Mouse (Mus musculus): ENCODE results near the gene 4930404N11Rik.

The 4930404N11Rik gene

DNA sequence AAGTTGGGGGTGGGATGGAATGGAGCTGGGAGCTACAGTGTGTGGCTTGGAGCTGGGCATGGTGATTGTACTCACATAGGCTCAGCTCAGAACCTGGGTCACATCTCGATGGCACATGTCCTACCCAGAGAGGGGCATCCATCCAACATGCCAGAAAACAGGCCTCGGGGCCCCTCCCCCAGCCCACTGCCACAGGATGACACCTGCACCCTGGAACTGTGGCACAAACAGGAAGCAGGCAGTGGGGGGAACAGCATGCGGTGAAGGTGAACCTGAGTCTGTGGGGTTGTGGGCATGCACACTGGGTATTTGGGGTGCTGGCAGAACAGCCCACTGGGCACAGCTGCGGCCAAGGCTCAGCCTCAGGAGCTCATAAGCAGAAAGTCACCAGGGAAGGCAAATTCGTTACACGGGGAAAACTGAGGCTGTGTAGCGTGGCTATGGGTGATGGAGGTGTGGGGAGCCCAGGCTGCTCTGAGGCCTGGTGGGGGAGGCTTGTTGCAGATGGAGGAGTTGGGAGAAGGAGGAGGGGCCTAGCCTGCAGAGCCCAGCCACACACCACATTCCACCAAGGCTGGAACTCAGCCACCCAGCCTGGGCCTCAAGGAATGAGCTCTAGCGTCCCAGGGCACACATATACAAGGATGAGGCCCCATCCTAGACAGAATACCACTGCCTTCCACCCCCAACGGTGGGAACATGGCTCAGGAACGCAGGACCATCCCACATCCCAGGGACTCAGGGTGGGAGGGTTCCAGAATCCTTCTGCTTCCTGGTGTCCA, 36.2 kb downstream of the 4930404N11Rik start:
- peak; percentile 86 to 90 for DNase-seq (ENCODE audit: low spot score in 2 of 2)

DNA sequence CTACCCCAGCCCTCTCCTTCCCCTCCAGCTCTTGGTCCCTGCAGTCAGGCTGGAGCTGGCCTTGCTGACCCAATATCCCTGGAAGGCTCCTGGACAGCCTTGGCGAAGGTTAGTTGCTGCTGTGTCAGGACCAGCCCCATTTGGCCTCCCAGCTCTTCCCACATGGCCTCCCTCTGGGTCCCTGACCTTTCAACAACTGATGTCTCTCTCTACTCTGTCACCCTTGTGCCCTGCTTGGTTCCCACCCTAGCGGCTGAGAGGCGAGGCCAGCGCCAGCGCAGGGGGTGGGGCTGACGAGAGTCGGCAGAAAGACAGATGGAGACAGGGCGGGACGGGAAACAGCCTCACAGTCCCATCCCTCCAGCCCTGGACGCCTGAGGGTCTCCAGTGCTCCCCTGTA, 37.2 kb downstream of the 4930404N11Rik start, which contains the start of gene Tbxa2r:
TSS of gene Tbxa2r (plus strand) at position 346 of the 400 bp plus-strand sequence.
- DNase-seq (ENCODE audit: low spot score in 2 of 2) = peak; percentile 87 to 89

DNA sequence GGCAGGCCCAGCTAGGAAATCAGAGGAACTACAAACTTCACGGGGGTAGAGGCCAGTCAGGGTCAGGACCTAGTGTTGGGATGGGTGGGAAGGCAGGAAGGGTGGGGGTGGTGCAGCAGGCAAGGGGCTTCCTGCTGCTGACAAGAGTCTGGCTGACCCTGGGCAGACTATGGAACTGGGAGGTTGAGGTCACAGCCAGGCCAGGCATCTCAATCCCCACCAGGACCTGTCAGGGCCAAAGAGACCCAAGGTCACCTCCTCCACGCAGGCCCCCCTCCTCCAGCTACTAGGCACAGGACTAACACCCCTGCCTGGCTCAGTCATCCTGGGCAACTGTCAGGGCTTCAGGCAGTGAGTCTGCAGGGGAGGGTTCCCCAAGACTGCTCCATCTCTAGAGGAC, 37.7 kb downstream of the 4930404N11Rik start:
- DNase-seq (ENCODE audit: low spot score in 2 of 2) = peak in 1 of 2 experiments; percentile 25

DNA sequence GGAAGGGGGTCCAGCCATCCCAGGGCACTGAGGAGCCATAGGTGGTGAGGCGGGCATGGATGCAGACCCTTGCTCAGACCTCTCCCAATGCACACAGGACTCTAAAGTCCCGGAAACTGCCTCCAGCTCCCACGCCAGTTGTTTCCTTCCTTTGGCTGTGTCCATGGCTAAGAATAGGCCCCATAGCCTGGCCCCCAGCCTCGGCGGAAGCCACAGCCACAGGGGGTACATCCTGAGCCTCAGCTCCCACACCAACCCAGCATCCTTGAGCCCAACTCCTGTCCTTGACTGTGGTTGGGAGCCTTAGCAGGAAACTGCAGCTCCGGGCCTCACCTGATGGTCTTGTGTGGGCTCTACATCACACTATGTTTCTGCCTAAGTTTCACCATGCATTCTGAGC, 38.8 kb downstream of the 4930404N11Rik start:
- peak in 1 of 2 experiments; percentile 42 for DNase-seq (ENCODE audit: low spot score in 2 of 2)

DNA sequence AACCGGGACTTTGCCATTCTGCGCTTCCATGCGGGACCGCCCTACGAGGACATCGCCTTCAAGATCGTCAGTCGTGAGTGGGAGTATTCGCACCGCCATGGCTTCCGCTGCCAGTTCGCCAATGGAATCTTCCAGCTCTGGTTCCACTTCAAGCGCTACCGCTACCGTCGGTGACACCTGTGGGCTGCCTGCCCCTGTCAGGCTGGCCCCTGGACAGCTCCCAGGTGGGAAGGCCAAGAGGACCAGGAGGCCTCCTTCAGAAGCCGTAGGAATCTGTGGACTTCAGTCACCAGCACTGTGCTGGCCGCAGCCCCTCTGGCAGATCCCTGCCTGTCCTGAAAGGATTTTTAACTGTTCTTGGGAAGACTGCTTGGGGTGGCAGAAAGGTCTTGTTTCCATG, 39.8 kb downstream of the 4930404N11Rik start:
- DNase-seq (ENCODE audit: low spot score in 2 of 2) = no peak

DNA sequence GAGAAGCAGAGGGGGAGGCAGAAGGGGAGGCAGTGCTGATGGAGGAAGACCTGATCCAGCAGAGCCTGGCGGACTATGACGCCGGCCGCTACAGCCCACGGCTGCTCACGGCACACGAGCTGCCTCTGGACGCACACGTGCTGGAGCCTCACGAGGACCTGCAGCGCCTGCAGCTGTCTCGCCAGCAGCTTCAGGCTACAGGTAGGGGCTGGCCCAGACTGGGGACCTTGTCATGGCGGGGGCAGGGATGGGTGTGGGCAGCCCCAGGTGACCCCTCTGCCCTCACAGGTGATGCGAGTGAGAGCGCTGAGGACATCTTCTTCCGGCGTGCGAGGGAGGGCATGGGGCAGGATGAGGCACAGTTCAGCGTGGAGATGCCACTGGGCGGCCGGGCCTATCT, 40.4 kb downstream of the 4930404N11Rik start:
- no peak for DNase-seq (ENCODE audit: low spot score in 2 of 2)

DNA sequence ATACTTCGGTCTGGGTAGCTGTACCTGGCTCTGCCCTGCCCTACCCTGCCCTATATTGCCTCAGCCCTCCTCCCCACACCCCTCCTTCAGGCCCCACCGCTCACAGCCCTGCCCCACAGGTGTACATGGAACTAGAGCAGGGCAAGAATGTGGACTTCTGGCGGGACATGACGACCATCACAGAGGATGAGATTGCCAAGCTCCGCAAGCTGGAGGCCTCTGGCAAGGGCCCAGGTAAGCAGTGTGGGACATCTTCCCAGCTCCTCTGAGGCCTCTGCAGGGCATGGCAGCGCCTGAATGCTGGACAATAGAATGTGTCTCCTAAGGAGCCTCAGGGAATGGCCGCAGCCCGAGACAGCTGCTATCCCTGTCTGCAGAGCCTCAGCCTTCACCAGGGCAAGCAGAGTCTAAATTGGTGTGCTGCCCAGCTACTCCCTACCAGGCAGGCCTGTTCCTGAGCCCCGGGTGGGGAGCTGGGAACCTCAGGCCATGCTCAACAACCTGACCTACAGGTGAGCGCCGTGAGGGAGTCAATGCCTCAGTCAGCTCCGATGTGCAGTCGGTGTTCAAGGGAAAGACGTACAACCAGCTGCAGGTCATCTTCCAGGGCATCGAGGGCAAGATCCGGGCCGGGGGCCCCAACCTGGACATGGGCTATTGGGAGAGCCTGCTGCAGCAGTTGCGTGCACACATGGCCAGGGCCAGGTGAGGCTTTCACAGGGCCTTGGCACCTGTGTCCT, 41.7 kb downstream of the 4930404N11Rik start:
- no peak for DNase-seq (ENCODE audit: low spot score in 2 of 2)

DNA sequence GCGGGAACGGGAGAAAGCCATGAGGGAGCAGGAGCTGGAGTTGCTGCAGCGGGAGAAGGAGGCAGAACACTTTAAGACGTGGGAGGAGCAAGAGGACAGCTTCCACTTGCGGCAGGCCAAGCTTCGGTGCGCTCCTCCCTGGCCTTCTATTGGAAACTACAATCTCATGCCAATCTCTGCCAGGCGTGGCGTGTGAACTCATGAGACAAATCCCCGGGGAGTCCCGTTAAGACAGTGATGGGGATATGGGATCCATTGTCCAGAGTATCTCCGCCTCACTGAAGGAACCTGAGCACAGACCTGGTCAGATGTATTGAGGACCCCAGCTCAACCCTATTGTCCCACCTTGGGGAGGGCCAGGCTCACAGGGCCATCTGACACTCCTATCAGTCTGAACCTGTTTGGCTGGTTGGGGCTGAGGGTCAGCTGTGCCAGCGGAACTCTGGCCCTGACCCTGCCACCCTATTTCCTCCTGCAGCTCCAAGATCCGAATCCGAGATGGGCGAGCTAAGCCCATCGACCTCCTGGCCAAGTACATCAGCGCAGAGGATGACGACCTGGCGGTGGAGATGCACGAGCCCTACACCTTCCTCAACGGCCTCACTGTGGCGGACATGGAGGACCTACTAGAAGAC, 42.4 kb downstream of the 4930404N11Rik start:
- no peak for DNase-seq (ENCODE audit: low spot score in 2 of 2)

DNA sequence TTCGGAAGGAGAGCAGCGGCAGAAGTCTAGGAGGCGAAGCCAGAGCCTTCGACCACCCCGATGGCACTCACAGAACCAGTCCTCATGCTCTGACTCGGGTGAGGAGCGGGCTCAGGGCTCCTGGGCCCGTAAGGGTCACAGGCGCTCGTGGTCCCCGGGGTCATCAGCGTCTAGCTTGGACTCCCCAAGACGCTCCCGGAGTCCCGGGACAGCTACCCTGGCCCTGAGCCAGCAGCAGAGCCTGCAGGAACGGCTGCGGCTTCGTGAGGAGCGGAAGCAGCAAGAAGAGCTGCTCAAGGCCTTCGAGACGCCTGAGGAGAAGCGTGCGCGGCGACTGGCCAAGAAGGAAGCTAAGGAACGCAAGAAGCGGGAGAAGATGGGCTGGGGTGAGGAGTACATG, 43.2 kb downstream of the 4930404N11Rik start:
- no peak for DNase-seq (ENCODE audit: low spot score in 2 of 2)

DNA sequence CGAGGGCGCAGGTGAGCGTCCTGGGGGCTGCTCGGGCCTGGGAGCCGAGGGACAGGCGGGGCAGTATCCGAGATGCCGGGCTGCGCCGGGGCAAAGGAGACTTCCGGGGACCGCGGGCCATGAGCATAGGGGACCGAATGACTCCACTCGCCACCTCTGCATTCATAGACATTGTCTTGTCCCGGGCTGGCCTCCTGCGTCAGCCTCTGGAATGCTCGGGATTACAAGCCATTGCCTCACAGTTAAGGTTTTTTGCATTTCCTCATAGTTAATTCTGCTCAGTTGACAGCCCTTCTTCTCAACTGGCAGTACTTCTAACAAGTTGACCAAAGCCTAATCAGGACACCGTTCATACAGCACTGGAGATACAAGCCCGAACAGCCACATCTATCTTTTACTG, 44.2 kb downstream of the 4930404N11Rik start:
- no peak for DNase-seq (ENCODE audit: low spot score in 2 of 2)

DNA sequence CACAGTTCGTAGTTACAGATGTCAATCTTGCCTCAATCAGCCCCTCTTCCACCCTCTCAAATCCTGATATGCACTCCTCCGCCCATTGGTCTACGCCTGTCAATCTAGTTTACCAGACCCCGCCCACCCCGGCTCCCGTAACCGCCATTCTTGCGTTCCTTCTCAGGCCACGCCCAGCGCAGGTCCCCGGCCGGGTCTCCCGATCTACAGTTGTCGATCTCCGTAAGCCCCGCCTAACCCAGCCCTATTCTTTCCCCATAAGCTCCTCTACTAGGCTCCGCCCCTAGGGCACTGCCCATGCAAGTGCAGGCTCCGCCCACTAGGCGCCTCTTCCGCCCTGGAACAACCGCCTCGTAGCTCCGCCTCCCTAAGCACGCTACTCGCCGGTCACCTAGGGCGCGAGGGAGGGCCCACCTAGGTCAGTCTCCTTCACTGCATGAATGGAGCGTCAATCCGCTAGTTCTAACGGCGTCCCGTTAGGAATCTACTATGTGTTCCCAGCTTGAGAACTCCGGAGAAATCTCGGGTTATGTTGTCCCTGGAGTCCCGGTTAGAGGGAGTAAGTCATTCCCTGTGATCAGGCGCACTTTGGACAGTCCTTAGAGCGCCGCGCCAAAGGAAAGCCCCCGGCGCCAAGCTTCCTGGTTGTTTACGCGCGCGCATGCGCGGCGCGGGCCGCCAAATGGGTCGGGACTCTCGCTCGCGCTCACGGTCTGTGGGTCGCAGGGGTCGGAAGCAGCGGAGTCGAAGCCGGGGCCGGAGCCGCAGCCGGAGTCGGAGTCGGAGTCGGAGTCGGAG, 44.9 kb downstream of the 4930404N11Rik start, which contains the start of gene Cactin:
TSS of gene Cactin (plus strand) at position 554 of the 798 bp plus-strand sequence.
- DNase-seq (ENCODE audit: low spot score in 2 of 2) = peak; percentile 99 to 100

DNA sequence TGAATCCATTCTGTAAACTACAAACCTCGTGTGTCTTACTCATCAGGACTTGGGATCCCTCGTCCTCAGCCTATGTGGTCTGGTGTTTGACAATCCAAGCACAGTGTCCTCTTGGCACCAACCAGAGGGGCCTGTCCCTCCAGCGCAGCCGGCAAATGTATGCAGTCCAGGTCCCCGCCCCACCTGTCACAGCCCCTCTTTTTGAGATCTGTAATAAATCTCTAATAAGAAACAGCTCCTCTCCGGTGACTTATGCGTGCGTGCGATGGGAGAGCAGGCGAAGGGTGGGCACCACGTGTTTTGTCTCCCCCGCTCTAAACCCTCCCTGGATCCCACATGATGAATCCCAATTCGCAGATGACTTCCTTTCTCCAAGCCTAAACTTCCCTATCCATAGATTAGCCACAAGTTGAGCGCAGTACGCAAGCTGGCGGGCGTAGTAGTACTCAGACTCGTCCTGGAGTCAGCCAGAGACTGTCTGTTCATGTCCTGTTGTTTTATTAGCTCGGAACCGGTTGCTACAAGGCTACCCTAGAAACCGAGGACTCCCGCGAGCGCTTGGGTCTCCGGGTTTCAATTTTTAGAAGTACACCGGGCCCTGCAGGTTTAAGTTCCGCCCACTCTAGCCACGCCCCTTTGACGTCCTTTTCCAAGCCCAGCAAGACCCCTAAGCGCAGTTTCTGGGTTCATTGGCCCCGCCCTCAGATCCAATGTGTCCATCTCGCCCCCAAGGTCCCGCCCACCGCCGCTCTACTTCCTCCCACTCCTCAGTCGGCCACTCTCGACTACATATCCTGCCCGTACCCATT, 45.7 kb downstream of the 4930404N11Rik start:
- peak; percentile 30 to 47 for DNase-seq (ENCODE audit: low spot score in 2 of 2)

DNA sequence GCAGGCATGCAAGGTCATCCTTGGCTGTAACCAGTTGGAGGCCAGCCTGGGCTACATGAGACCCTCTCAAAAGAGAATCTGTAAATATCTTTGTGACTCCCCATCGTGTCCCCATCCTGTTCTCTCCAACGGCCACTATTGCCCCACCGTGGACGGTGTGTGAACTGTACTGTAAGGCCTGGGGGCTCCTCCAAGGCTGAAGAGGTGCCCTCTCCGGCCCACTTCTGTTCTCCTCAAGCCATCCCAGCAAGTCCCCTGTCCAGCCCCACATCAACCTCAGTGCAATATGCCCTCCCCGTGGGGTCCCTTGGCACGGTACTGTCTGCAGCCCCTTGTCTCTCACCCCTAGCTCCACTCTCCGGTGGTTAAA, 46.3 kb downstream of the 4930404N11Rik start:
- peak in 1 of 2 experiments; percentile 33 for DNase-seq (ENCODE audit: low spot score in 2 of 2)

DNA sequence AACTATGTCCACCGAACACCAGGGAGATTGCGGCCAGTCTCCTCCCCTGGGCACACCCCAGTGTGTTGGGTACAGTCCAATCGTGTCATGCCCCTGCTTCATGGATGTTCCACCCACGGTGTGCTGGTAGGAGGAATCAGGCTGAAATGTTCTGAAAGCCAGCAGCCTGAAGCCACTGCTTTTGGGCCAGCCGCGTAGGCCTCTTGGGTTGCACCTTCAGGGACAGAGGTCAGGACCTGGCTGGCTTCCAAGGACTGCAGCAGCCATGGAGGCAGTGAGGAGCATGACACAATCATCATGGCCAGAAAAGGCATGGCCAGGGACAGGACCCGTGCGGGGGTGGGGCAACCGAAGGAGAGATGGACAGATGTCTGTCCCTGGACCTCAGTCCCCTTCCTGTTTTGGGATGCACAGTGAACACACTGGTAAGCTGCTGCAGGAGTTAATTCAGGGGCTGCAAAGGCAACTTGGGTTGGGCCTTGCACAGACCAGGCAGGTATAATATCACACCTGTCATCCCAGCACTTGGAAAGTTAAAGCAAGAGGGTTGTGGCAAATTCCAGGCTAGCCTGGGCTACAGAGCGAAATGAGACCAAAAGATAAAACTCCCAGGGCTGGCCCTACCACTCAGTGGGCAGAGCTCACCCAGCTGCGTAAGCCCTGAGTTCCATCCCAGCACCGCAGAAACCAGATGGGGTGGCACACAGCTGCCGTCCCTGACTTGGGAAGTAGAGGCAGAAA, 46.9 kb downstream of the 4930404N11Rik start:
- no peak for DNase-seq (ENCODE audit: low spot score in 2 of 2)

DNA sequence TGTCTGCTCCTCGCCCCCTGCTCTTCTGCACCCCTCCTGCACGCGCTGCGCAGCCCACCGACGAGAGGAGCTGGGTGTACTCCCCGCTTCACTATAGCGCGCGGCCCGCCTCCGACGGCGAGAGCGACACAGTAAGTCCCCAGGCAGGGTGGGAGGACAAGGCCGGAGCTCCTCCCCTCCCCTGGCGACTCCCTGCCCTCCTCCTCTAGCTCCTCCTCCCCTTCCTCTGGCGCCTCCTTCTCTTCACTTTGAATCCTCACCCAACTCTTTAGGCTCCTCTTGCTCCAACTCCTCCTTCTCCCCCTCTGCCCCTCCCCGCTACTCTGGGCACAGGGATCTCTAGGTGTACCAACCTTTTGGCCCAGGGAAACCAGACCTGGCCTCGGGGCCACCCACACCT, 48.3 kb downstream of the 4930404N11Rik start:
- no peak for DNase-seq (ENCODE audit: low spot score in 2 of 2)

DNA sequence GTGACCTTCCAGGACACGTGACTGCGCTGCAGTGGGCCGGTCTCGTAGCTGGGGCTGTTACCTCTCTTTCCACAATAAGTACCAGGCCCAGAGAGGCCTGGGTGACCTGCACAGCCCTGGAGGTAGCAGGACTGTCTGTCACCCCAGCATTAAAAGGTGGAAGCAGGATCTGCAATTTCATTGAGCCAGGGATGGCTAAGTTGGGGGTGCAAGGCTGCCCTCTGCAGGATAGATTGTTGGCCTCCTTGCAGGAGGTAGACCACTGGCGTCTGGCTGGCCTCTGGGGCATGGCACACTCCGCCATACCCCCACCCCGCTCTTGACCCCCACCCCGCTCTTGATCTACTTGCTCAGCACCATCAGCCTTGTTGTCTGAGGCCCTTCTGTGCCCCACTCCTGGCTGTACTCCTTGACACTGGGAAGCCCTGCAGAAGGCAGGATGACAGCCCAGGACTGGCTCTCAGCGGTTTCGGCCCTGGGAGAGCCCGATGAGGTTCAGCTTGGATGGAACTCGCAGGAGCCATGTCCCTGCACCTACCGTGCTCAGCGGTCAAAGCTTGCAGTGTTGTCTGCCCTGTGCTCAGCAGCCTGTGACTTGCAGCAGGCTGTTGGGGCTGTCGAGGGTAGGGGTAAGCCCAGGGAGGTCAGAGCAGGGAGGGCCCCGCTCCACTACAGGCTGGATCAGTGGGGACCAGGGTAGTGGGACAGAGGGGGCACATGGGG, 49.1 kb downstream of the 4930404N11Rik start:
- DNase-seq (ENCODE audit: low spot score in 2 of 2) = peak in 1 of 2 experiments; percentile 45

DNA sequence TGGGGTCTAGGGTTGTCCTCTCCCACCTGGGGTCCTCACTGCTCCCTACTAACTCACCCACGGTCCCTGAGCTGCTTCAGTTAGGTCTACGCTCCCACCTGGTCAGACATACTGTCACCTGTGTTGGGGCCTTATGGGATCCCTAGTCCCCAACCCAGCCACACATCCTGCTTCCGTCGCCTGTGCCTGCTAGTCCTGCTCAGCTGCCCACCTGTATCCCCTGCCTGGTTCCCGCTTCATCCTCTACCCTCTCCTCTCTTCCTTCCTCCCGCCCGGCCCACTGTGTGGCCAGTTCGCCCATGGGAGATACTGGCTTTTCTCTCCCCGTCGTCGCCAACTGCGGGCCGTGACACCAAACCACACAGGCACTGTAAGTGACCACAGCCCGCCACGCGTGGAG, 50.0 kb downstream of the 4930404N11Rik start:
- DNase-seq (ENCODE audit: low spot score in 2 of 2) = no peak

DNA sequence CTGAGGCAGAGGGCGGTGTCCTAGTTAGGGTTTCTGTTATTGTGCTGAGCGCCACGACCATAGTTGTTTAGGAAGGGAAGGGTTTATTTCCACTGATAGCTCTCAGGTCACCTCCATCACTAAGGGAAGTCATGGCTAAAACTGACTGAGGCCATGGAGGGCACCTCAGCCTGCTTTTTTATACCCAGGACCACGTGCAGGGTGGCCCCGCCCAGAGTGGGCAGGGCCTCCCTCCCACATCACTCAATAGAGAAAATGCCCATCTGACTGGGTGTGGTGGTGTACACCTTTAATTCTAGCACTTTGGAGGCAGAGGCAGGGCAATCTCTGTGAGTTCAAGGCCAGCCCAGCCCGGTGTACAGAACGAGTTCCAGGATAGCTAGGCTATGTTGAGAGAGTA, 51.4 kb downstream of the 4930404N11Rik start:
- no peak for DNase-seq (ENCODE audit: low spot score in 2 of 2)

DNA sequence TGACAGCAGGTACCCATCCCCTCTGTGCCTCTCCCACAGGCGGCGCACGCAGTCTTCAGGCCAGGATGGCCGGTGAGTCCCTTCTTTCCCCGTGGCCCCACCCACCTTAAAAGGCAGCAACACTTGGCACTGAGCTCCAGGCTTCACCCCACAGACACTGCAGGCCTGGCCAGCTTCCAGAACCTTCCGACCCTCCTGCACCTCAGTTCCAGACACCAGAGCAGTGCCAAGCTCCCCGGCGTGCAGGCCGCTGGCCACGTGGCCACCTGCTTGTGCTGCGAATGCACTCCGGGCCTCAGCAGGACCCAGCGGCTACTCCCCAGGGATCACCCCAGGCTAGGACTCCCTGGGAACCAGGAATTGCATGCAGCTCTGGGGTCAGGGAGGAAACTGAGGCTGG, 52.0 kb downstream of the 4930404N11Rik start:
- no peak for DNase-seq (ENCODE audit: low spot score in 2 of 2)

All from thymus, postnatal 10 days (tissue).